In genomic region chr12:16541606-16542005, GRCm38 (mm10) we compare ENCODE assay signal across 24 mouse cellular contexts.
DNase-seq lines count a peak whose midpoint lies in the region; ATAC-seq and TF ChIP-seq lines count a peak whose summit lies in the region.
"Had no signal": no experiment of that assay in that cellular context is flagged by ENCODE, and none has a peak within 500 bp of the region (broad histone marks: within the 10 kb centered on the region; RNA-seq: fewer than 3 reads in every experiment).

No protein-coding gene starts in this region.

- no peak for TF ChIP-seq CTCF in kidney, adult 2 months (conservative IDR thresholded peaks at IDR 0.05; ENCODE audit: insufficient read depth, insufficient read length, low read depth, low read length)
- no peak for TF ChIP-seq CTCF in midbrain, postnatal 0 days (IDR thresholded peaks at IDR 0.05)

- ATAC-seq in limb, embryonic 11.5 days (ENCODE audit: insufficient number of reproducible peaks, low FRiP score, low TSS enrichment, low read depth), result no peak
- ATAC-seq in midbrain, embryonic 11.5 days (ENCODE audit: low FRiP score), result no peak
- ATAC-seq in midbrain, postnatal 0 days (ENCODE audit: low FRiP score), result no peak
- ATAC-seq: activated CD4-positive, CD25-positive, alpha-beta regulatory T cell, adult 4 months; CD4-positive, CD25-positive, alpha-beta regulatory T cell, adult 4 months; forebrain, embryonic 13.5 days; forebrain, embryonic 15.5 days; Patski had no signal

- H3K27me3 ChIP-seq in kidney, adult 2 months (replicated peaks; ENCODE audit: control insufficient read depth, insufficient read depth, low read length), result no peaks in the 10 kb centered on the region
- no peaks in the 10 kb centered on the region for H3K27me3 ChIP-seq in limb, embryonic 11.5 days (ENCODE audit: control insufficient read depth, insufficient read depth, low read length)
- no peaks in the 10 kb centered on the region for H3K27me3 ChIP-seq in limb, embryonic 10.5 days (ENCODE audit: low read depth, poor library complexity, severe bottlenecking)
- H3K27me3 ChIP-seq in midbrain, embryonic 11.5 days (ENCODE audit: control insufficient read depth, insufficient read depth, low read length), result no peaks in the 10 kb centered on the region
- no peaks in the 10 kb centered on the region for H3K27me3 ChIP-seq in midbrain, postnatal 0 days (ENCODE audit: insufficient read depth, low read length)
- H3K27me3 ChIP-seq: CH12.LX; embryonic facial prominence, embryonic 12.5 days; forebrain, embryonic 13.5 days; forebrain, embryonic 15.5 days; Patski had no signal

- H3K9ac ChIP-seq in limb, embryonic 11.5 days (ENCODE audit: low read length), result no peak overlapping the region
- H3K9ac ChIP-seq in midbrain, embryonic 11.5 days (ENCODE audit: low read length), result no peak overlapping the region
- H3K9ac ChIP-seq in midbrain, postnatal 0 days (replicated peaks; ENCODE audit: low read length, poor library complexity, severe bottlenecking), result no peak overlapping the region
- H3K9ac ChIP-seq: embryonic facial prominence, embryonic 12.5 days; forebrain, embryonic 13.5 days; forebrain, embryonic 15.5 days had no signal

- no peak overlapping the region for H3K4me2 ChIP-seq in limb, embryonic 11.5 days (ENCODE audit: low read depth, severe bottlenecking)
- no peak overlapping the region for H3K4me2 ChIP-seq in midbrain, embryonic 11.5 days
- H3K4me2 ChIP-seq in midbrain, postnatal 0 days (ENCODE audit: low read depth, low read length, poor library complexity, severe bottlenecking), result no peak overlapping the region
- H3K4me2 ChIP-seq: embryonic facial prominence, embryonic 12.5 days; forebrain, embryonic 13.5 days; forebrain, embryonic 15.5 days had no signal

- no peaks in the 10 kb centered on the region for H3K9me3 ChIP-seq in limb, embryonic 11.5 days (ENCODE audit: control insufficient read depth, low read length)
- no peaks in the 10 kb centered on the region for H3K9me3 ChIP-seq in limb, embryonic 10.5 days (replicated peaks)
- no peaks in the 10 kb centered on the region for H3K9me3 ChIP-seq in midbrain, embryonic 11.5 days (ENCODE audit: control insufficient read depth, low read length)
- H3K9me3 ChIP-seq in midbrain, postnatal 0 days (ENCODE audit: low read length), result no peaks in the 10 kb centered on the region
- H3K9me3 ChIP-seq: embryonic facial prominence, embryonic 10.5 days; embryonic facial prominence, embryonic 12.5 days; forebrain, embryonic 13.5 days; forebrain, embryonic 15.5 days; G1E had no signal

- no peaks in the 10 kb centered on the region for H3K4me1 ChIP-seq in kidney, adult 2 months (ENCODE audit: control insufficient read depth, insufficient read depth, low read length)
- peaks cover 14% of the 10 kb centered on the region for H3K4me1 ChIP-seq in limb, embryonic 11.5 days (ENCODE audit: control insufficient read depth, insufficient read depth, low read length)
- H3K4me1 ChIP-seq in limb, embryonic 10.5 days, result peaks cover 40% of the 10 kb centered on the region
- no peaks in the 10 kb centered on the region for H3K4me1 ChIP-seq in midbrain, embryonic 11.5 days (ENCODE audit: control insufficient read depth, insufficient read depth, low read length)
- no peaks in the 10 kb centered on the region for H3K4me1 ChIP-seq in midbrain, postnatal 0 days (ENCODE audit: insufficient read depth, low read length)
- H3K4me1 ChIP-seq: forebrain, embryonic 13.5 days; forebrain, embryonic 15.5 days had no signal

- H3K36me3 ChIP-seq in kidney, adult 2 months (ENCODE audit: control insufficient read depth, insufficient read depth, low read length), result peaks cover 7% of the 10 kb centered on the region
- H3K36me3 ChIP-seq in limb, embryonic 11.5 days (ENCODE audit: control insufficient read depth, insufficient read depth, low read length), result no peaks in the 10 kb centered on the region
- peaks cover 57% of the 10 kb centered on the region for H3K36me3 ChIP-seq in limb, embryonic 10.5 days
- peaks cover 3% of the 10 kb centered on the region; the same call in 1 of the 2 replicates for H3K36me3 ChIP-seq in midbrain, embryonic 11.5 days (ENCODE audit: control insufficient read depth, insufficient read depth, low read length)
- peaks cover 75% of the 10 kb centered on the region for H3K36me3 ChIP-seq in midbrain, postnatal 0 days (ENCODE audit: insufficient read depth, low read length)

- no peak overlapping the region for H3K4me3 ChIP-seq in kidney, adult 2 months (ENCODE audit: insufficient read depth, low read depth, low read length)
- no peak overlapping the region for H3K4me3 ChIP-seq in limb, embryonic 11.5 days (ENCODE audit: low read depth, low read length)
- no peak overlapping the region for H3K4me3 ChIP-seq in limb, embryonic 10.5 days
- no peak overlapping the region for H3K4me3 ChIP-seq in midbrain, embryonic 11.5 days (ENCODE audit: low read depth, low read length)
- no peak overlapping the region for H3K4me3 ChIP-seq in midbrain, postnatal 0 days (ENCODE audit: low read depth, low read length)
- H3K4me3 ChIP-seq: embryonic facial prominence, embryonic 10.5 days; embryonic facial prominence, embryonic 12.5 days; forebrain, embryonic 13.5 days; forebrain, embryonic 15.5 days had no signal

- peak; percentile 52 for DNase-seq in kidney, adult 2 months
- DNase-seq in kidney, postnatal 10 days, result no peak
- DNase-seq in limb, embryonic 11.5 days (ENCODE audit: low spot score), result no peak
- no peak for DNase-seq in limb, embryonic 10.5 days (ENCODE audit: low spot score)
- peak; percentile 67 for DNase-seq in midbrain, embryonic 11.5 days (ENCODE audit: low spot score, missing footprints)
- DNase-seq in midbrain, postnatal 0 days (ENCODE audit: low spot score), result no peak
- DNase-seq: adrenal gland, adult 8-10 months; adrenal gland, postnatal 14 days; adrenal gland, postnatal 36 days; B cell, adult 2 months; cerebellum, adult 11-12 months; cerebellum, adult 2 months; cerebellum, adult 9-10 months; cerebellum, postnatal 10 days; cerebellum, postnatal 25 days had no signal

- TF ChIP-seq POLR2A in kidney, adult 2 months (IDR thresholded peaks at IDR 0.05; ENCODE audit: low read depth, low read length), result no peak

- 63% methylated on average over 5 of the region's 5 CpGs for WGBS in kidney, adult 2 months
- WGBS in limb, embryonic 11.5 days, result 86% methylated on average over 5 of the region's 5 CpGs
- WGBS in limb, embryonic 10.5 days, result 91% methylated on average over 5 of the region's 5 CpGs
- 83% methylated on average over 5 of the region's 5 CpGs for WGBS in midbrain, embryonic 11.5 days
- WGBS in midbrain, postnatal 0 days, result 88% methylated on average over 5 of the region's 5 CpGs

- no peak overlapping the region for H3K27ac ChIP-seq in kidney, adult 2 months (ENCODE audit: insufficient read depth, low read depth, low read length)
- H3K27ac ChIP-seq in limb, embryonic 11.5 days (replicated peaks; ENCODE audit: low read depth, low read length), result 0 out of 2 replicates have a peak overlapping the region, but pooled peaks have one; percentile 21
- H3K27ac ChIP-seq in limb, embryonic 10.5 days, result no peak overlapping the region
- H3K27ac ChIP-seq in midbrain, embryonic 11.5 days (ENCODE audit: low read depth, low read length), result no peak overlapping the region
- no peak overlapping the region for H3K27ac ChIP-seq in midbrain, postnatal 0 days (ENCODE audit: low read depth, low read length)
- H3K27ac ChIP-seq: embryonic facial prominence, embryonic 10.5 days; embryonic facial prominence, embryonic 12.5 days; forebrain, embryonic 13.5 days; forebrain, embryonic 15.5 days had no signal

Comparison
In these comparisons a context has a peak if more than half of its experiments do, and no peak if none do; other contexts are left out.
1. DNase-seq: peak in kidney, adult 2 months (single experiment) and midbrain, embryonic 11.5 days (single experiment); none in kidney, postnatal 10 days (single experiment), limb, embryonic 11.5 days (single experiment), limb, embryonic 10.5 days (single experiment) and midbrain, postnatal 0 days (single experiment).